ENCODE assay signal across 8 mouse cellular contexts in the genomic region with DNA sequence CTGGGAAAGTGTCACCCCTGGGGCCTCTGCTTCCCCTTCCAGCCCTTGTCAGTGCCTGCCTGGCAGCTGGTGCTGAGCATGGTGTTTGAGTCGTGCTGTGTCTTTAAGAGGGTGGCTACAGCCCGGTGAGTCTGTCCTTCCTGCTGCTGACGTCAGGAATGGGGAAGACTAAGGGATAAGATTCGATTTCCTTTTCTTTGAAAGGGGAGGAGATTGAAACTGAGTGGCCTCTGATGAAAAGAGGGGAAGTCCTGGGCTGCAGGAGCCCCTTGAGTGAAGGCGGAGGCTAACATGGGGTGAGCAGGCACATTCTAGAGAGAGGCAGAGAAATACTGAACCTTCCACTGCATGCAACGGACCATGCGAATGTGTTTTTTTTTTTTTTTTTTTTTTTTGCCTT. TPM values are rescaled to one million over a fixed set of nuclear protein-coding genes. Genes with fewer than 3 reads are reported as not detected.
DNase-seq lines count a peak whose midpoint lies in the region; ATAC-seq and TF ChIP-seq lines count a peak whose summit lies in the region.

No protein-coding gene starts in this region.

- TF ChIP-seq POLR2A in bone marrow macrophage, adult 2 months (IDR thresholded peaks at IDR 0.05; ENCODE audit: borderline replicate concordance, low read depth, low read length): no peak

- H3K4me3 ChIP-seq in bone marrow macrophage, adult 2 months (ENCODE audit: insufficient read depth, low read length): peak overlapping the region; percentile 50
- H3K4me3 ChIP-seq in forebrain, embryonic 12.5 days (replicated peaks): peak overlapping the region; percentile 28
- H3K4me3 ChIP-seq in lung, embryonic 14.5 days (ENCODE audit: low read depth, low read length): peak overlapping the region; percentile 20
- H3K4me3 ChIP-seq in neural tube, embryonic 15.5 days (replicated peaks): peak overlapping the region; percentile 38

- peak overlapping the region; percentile 90 for H3K27ac ChIP-seq in bone marrow macrophage, adult 2 months (ENCODE audit: insufficient read depth, low read depth, low read length)
- H3K27ac ChIP-seq in forebrain, embryonic 12.5 days: peak overlapping the region; percentile 68
- H3K27ac ChIP-seq in lung, embryonic 14.5 days (ENCODE audit: low read depth): peak overlapping the region; percentile 76
- H3K27ac ChIP-seq in neural tube, embryonic 15.5 days (replicated peaks): peak overlapping the region; percentile 74

- no peak for TF ChIP-seq CTCF in bone marrow macrophage, adult 2 months (IDR thresholded peaks at IDR 0.05; ENCODE audit: low read depth, low read length)
- TF ChIP-seq CTCF in lung, embryonic 14.5 days (IDR thresholded peaks at IDR 0.05; ENCODE audit: low read depth): no peak

- peaks cover 37% of the 10 kb centered on the region for H3K4me1 ChIP-seq in bone marrow macrophage, adult 2 months (ENCODE audit: control insufficient read depth, insufficient read depth, low read length)
- peaks cover 22% of the 10 kb centered on the region for H3K4me1 ChIP-seq in forebrain, embryonic 12.5 days
- 0 out of 2 replicates have a peak, but pooled peaks cover 4% of the 10 kb centered on the region for H3K4me1 ChIP-seq in lung, embryonic 14.5 days (ENCODE audit: insufficient read depth)
- peaks cover 31% of the 10 kb centered on the region for H3K4me1 ChIP-seq in neural tube, embryonic 15.5 days

- no peaks in the 10 kb centered on the region for H3K9me3 ChIP-seq in forebrain, embryonic 12.5 days
- no peaks in the 10 kb centered on the region for H3K9me3 ChIP-seq in lung, embryonic 14.5 days (ENCODE audit: low read depth, low read length)
- no peaks in the 10 kb centered on the region for H3K9me3 ChIP-seq in neural tube, embryonic 15.5 days (replicated peaks)

- peaks cover 28% of the 10 kb centered on the region for H3K36me3 ChIP-seq in forebrain, embryonic 12.5 days (replicated peaks)
- peaks cover 28% of the 10 kb centered on the region for H3K36me3 ChIP-seq in lung, embryonic 14.5 days (ENCODE audit: insufficient read depth)
- peaks cover 24% of the 10 kb centered on the region for H3K36me3 ChIP-seq in neural tube, embryonic 15.5 days

- DNase-seq in ES-CJ7 (ENCODE audit: low read depth, low spot score): peak; percentile 49
- DNase-seq in heart, postnatal 14 days: peak; percentile 64 to 69
- peak; percentile 80 for DNase-seq in layer of hippocampus, adult 11-12 months (ENCODE audit: low spot score)
- peak; percentile 87 for DNase-seq in lung, embryonic 14.5 days
- peak; percentile 70 for DNase-seq in thymus, postnatal 25 days

- peak overlapping the region; percentile 40 for H3K4me2 ChIP-seq in forebrain, embryonic 12.5 days
- peak overlapping the region; percentile 60 for H3K4me2 ChIP-seq in lung, embryonic 14.5 days
- H3K4me2 ChIP-seq in neural tube, embryonic 15.5 days: peak overlapping the region; percentile 55

- H3K9ac ChIP-seq in forebrain, embryonic 12.5 days: peak overlapping the region; percentile 29
- H3K9ac ChIP-seq in lung, embryonic 14.5 days: peak overlapping the region; percentile 48
- H3K9ac ChIP-seq in neural tube, embryonic 15.5 days (replicated peaks): peak overlapping the region; percentile 47

- 7% methylated on average over 7 of the region's 7 CpGs for WGBS in forebrain, embryonic 12.5 days
- 3% methylated on average over 7 of the region's 7 CpGs for WGBS in lung, embryonic 14.5 days
- 14% methylated on average over 7 of the region's 7 CpGs for WGBS in neural tube, embryonic 15.5 days

- ATAC-seq in forebrain, embryonic 12.5 days (ENCODE audit: low FRiP score): peak; percentile 60; the same call in 1 of the 2 replicates
- ATAC-seq in lung, embryonic 14.5 days (ENCODE audit: insufficient read depth): peak; percentile 82
- ATAC-seq in neural tube, embryonic 15.5 days (ENCODE audit: low FRiP score): peak; percentile 82

- intact Hi-C loops in heart, postnatal 14 days (cut with DNase I): no loop called here

- no peaks in the 10 kb centered on the region for H3K27me3 ChIP-seq in forebrain, embryonic 12.5 days
- H3K27me3 ChIP-seq in lung, embryonic 14.5 days (ENCODE audit: insufficient read depth, low read length): no peaks in the 10 kb centered on the region
- no peaks in the 10 kb centered on the region for H3K27me3 ChIP-seq in neural tube, embryonic 15.5 days (replicated peaks)

RNA-seq across cellular contexts. Expression of gene Trex1, which starts 4.8 kb away (rescaled TPM):
- polyA plus RNA-seq in bone marrow macrophage, adult 2 months (2012; ENCODE audit: insufficient read depth, insufficient read length, missing spikeins): 88.4 and 110 TPM in 2 replicates
- polyA plus RNA-seq in forebrain, embryonic 12.5 days (2016; fragmentation: Nextera tagmentation; extraction: Ambion mirVana): 8.4 and 8.9 TPM in 2 replicates
- 10 to 100 TPM; 10.4 to 10.6 TPM for total RNA-seq in heart, postnatal 14 days (2021)
- 10.6 and 11.6 TPM in 2 replicates for polyA plus RNA-seq in lung, embryonic 14.5 days (2014; fragmentation: Nextera tagmentation; extraction: Ambion mirVana)
- polyA plus RNA-seq in neural tube, embryonic 15.5 days (2015; fragmentation: Nextera tagmentation; extraction: Ambion mirVana): 13.9 and 15.6 TPM in 2 replicates

RNA-seq across cellular contexts. Expression of gene Shisa5, which starts 16.3 kb away (rescaled TPM):
- polyA plus RNA-seq in bone marrow macrophage, adult 2 months (2012; ENCODE audit: insufficient read depth, insufficient read length, missing spikeins): 324 and 428 TPM in 2 replicates
- polyA plus RNA-seq in forebrain, embryonic 12.5 days (2016; fragmentation: Nextera tagmentation; extraction: Ambion mirVana): 35.6 and 37.3 TPM in 2 replicates
- total RNA-seq in heart, postnatal 14 days (2021): 10 to 100 TPM; 49.5 to 50.0 TPM
- 56.6 and 61.0 TPM in 2 replicates for polyA plus RNA-seq in lung, embryonic 14.5 days (2014; fragmentation: Nextera tagmentation; extraction: Ambion mirVana)
- 78.4 and 93.0 TPM in 2 replicates for polyA plus RNA-seq in neural tube, embryonic 15.5 days (2015; fragmentation: Nextera tagmentation; extraction: Ambion mirVana)

RNA-seq across cellular contexts. Expression of gene Atrip, which starts 19.2 kb away (rescaled TPM):
- polyA plus RNA-seq in bone marrow macrophage, adult 2 months (2012; ENCODE audit: insufficient read depth, insufficient read length, missing spikeins): 7.2 and 9.9 TPM in 2 replicates
- 32.4 and 32.5 TPM in 2 replicates for polyA plus RNA-seq in forebrain, embryonic 12.5 days (2016; fragmentation: Nextera tagmentation; extraction: Ambion mirVana)
- total RNA-seq in heart, postnatal 14 days (2021): 10 to 100 TPM in 1 of 2 experiments, 1 to 10 TPM in 1; 8.4 to 10.3 TPM
- polyA plus RNA-seq in lung, embryonic 14.5 days (2014; fragmentation: Nextera tagmentation; extraction: Ambion mirVana): 24.5 and 27.6 TPM in 2 replicates
- polyA plus RNA-seq in neural tube, embryonic 15.5 days (2015; fragmentation: Nextera tagmentation; extraction: Ambion mirVana): 32.8 TPM in 2 replicates

RNA-seq across cellular contexts. Expression of gene Ccdc51, which starts 27.6 kb away (rescaled TPM):
- polyA plus RNA-seq in bone marrow macrophage, adult 2 months (2012; ENCODE audit: insufficient read depth, insufficient read length, missing spikeins): 6.4 and 8.8 TPM in 2 replicates
- 13.9 and 14.9 TPM in 2 replicates for polyA plus RNA-seq in forebrain, embryonic 12.5 days (2016; fragmentation: Nextera tagmentation; extraction: Ambion mirVana)
- 10 to 100 TPM; 10.4 to 11.1 TPM for total RNA-seq in heart, postnatal 14 days (2021)
- polyA plus RNA-seq in lung, embryonic 14.5 days (2014; fragmentation: Nextera tagmentation; extraction: Ambion mirVana): 9.3 and 10.6 TPM in 2 replicates
- polyA plus RNA-seq in neural tube, embryonic 15.5 days (2015; fragmentation: Nextera tagmentation; extraction: Ambion mirVana): 12.2 and 13.7 TPM in 2 replicates

RNA-seq across cellular contexts. Expression of gene Tma7, which starts 27.7 kb away (rescaled TPM):
- 299 and 308 TPM in 2 replicates for polyA plus RNA-seq in bone marrow macrophage, adult 2 months (2012; ENCODE audit: insufficient read depth, insufficient read length, missing spikeins)
- 734 and 744 TPM in 2 replicates for polyA plus RNA-seq in forebrain, embryonic 12.5 days (2016; fragmentation: Nextera tagmentation; extraction: Ambion mirVana)
- 100 to 1,000 TPM; 220 to 279 TPM for total RNA-seq in heart, postnatal 14 days (2021)
- polyA plus RNA-seq in lung, embryonic 14.5 days (2014; fragmentation: Nextera tagmentation; extraction: Ambion mirVana): 599 and 638 TPM in 2 replicates
- polyA plus RNA-seq in neural tube, embryonic 15.5 days (2015; fragmentation: Nextera tagmentation; extraction: Ambion mirVana): 678 and 752 TPM in 2 replicates

Comparison
In these comparisons a context has a peak if more than half of its experiments do, and no peak if none do; other contexts are left out.
1. Peak in every context shown above with its lines: DNase-seq, ATAC-seq, H3K4me3 ChIP-seq and H3K27ac ChIP-seq.